ENCODE assay signal across 28 mouse cellular contexts in genomic region chr4:45640713-45641112, GRCm38 (mm10).
A peak's percentile ranks its signal among the peaks of the same experiment; 100 is the strongest.
DNase-seq lines count a peak whose midpoint lies in the region; ATAC-seq and TF ChIP-seq lines count a peak whose summit lies in the region.
"Had no signal": no experiment of that assay in that cellular context is flagged by ENCODE, and none has a peak within 500 bp of the region (broad histone marks: within the 10 kb centered on the region; RNA-seq: fewer than 3 reads in every experiment).

No protein-coding gene starts in this region.

- no peak overlapping the region for H3ac ChIP-seq in myocyte (ENCODE audit: control insufficient read depth, insufficient read length)

- H3K9me3 ChIP-seq in hindbrain, embryonic 15.5 days, result no peaks in the 10 kb centered on the region
- H3K9me3 ChIP-seq in hindbrain, embryonic 10.5 days, result peaks cover 8% of the 10 kb centered on the region; the same call in 1 of the 2 replicates
- no peaks in the 10 kb centered on the region for H3K9me3 ChIP-seq in midbrain, embryonic 16.5 days (replicated peaks; ENCODE audit: control insufficient read depth, low read length, poor library complexity, severe bottlenecking)
- no peaks in the 10 kb centered on the region; the same call in 1 of the 2 replicates for H3K9me3 ChIP-seq in midbrain, embryonic 11.5 days (ENCODE audit: control insufficient read depth, low read length)
- H3K9me3 ChIP-seq: forebrain, embryonic 15.5 days; liver, embryonic 12.5 days; midbrain, embryonic 13.5 days had no signal

- peaks cover 22% of the 10 kb centered on the region for H3K4me1 ChIP-seq in hindbrain, embryonic 15.5 days (replicated peaks)
- peaks cover 17% of the 10 kb centered on the region for H3K4me1 ChIP-seq in hindbrain, embryonic 10.5 days (replicated peaks)
- H3K4me1 ChIP-seq in midbrain, embryonic 16.5 days (ENCODE audit: control insufficient read depth, insufficient read depth, low read length), result peaks cover 17% of the 10 kb centered on the region
- H3K4me1 ChIP-seq in midbrain, embryonic 11.5 days (ENCODE audit: control insufficient read depth, insufficient read depth, low read length), result peaks cover 9% of the 10 kb centered on the region
- H3K4me1 ChIP-seq: heart, embryonic 12.5 days; liver, embryonic 12.5 days had no signal

- no peak overlapping the region for H3K4me2 ChIP-seq in hindbrain, embryonic 15.5 days
- H3K4me2 ChIP-seq in midbrain, embryonic 16.5 days (ENCODE audit: low read length), result no peak overlapping the region
- H3K4me2 ChIP-seq in midbrain, embryonic 11.5 days, result no peak overlapping the region
- H3K4me2 ChIP-seq in myocyte (ENCODE audit: low read depth), result peak overlapping the region; percentile 57
- H3K4me2 ChIP-seq: forebrain, embryonic 15.5 days; heart, embryonic 12.5 days; limb, embryonic 12.5 days; liver, embryonic 12.5 days; midbrain, embryonic 13.5 days had no signal

- peak overlapping the region; percentile 83; the same call in 1 of the 2 replicates for H3K27ac ChIP-seq in hindbrain, embryonic 15.5 days (replicated peaks)
- no peak overlapping the region for H3K27ac ChIP-seq in hindbrain, embryonic 10.5 days
- peak overlapping the region; percentile 87; the same call in 1 of the 2 replicates for H3K27ac ChIP-seq in midbrain, embryonic 16.5 days (ENCODE audit: low read length)
- H3K27ac ChIP-seq in midbrain, embryonic 11.5 days (ENCODE audit: low read depth, low read length), result no peak overlapping the region
- H3K27ac ChIP-seq: embryonic facial prominence, embryonic 10.5 days; limb, embryonic 12.5 days; liver, embryonic 12.5 days; midbrain, embryonic 13.5 days; stomach, postnatal 0 days had no signal

- H3K36me3 ChIP-seq in hindbrain, embryonic 15.5 days, result no peaks in the 10 kb centered on the region
- H3K36me3 ChIP-seq in hindbrain, embryonic 10.5 days, result no peaks in the 10 kb centered on the region
- no peaks in the 10 kb centered on the region for H3K36me3 ChIP-seq in midbrain, embryonic 16.5 days (ENCODE audit: control insufficient read depth, insufficient read depth, low read length)
- no peaks in the 10 kb centered on the region for H3K36me3 ChIP-seq in midbrain, embryonic 11.5 days (ENCODE audit: control insufficient read depth, insufficient read depth, low read length)
- no peaks in the 10 kb centered on the region for H3K36me3 ChIP-seq in myocyte (ENCODE audit: control insufficient read depth, insufficient read depth)
- H3K36me3 ChIP-seq: embryonic facial prominence, embryonic 10.5 days; forebrain, embryonic 15.5 days; heart, embryonic 12.5 days; limb, embryonic 12.5 days; liver, embryonic 12.5 days; midbrain, embryonic 13.5 days had no signal

- H3K4me3 ChIP-seq in hindbrain, embryonic 15.5 days, result no peak overlapping the region
- H3K4me3 ChIP-seq in hindbrain, embryonic 10.5 days, result no peak overlapping the region
- no peak overlapping the region for H3K4me3 ChIP-seq in midbrain, embryonic 16.5 days (ENCODE audit: low read depth, low read length)
- H3K4me3 ChIP-seq in midbrain, embryonic 11.5 days (ENCODE audit: low read depth, low read length), result no peak overlapping the region
- H3K4me3 ChIP-seq in myocyte, result no peak overlapping the region
- H3K4me3 ChIP-seq: embryonic facial prominence, embryonic 10.5 days; forebrain, embryonic 15.5 days; heart, embryonic 12.5 days; limb, embryonic 12.5 days; liver, embryonic 12.5 days; midbrain, embryonic 13.5 days had no signal

- no peaks in the 10 kb centered on the region for H3K27me3 ChIP-seq in hindbrain, embryonic 15.5 days
- no peaks in the 10 kb centered on the region for H3K27me3 ChIP-seq in hindbrain, embryonic 10.5 days (ENCODE audit: insufficient read depth, poor library complexity, severe bottlenecking)
- no peaks in the 10 kb centered on the region for H3K27me3 ChIP-seq in midbrain, embryonic 16.5 days (ENCODE audit: control insufficient read depth, insufficient read depth, low read depth, low read length)
- no peaks in the 10 kb centered on the region for H3K27me3 ChIP-seq in midbrain, embryonic 11.5 days (ENCODE audit: control insufficient read depth, insufficient read depth, low read length)
- peaks cover 5% of the 10 kb centered on the region for H3K27me3 ChIP-seq in myocyte (ENCODE audit: control insufficient read depth, insufficient read depth, insufficient read length)
- H3K27me3 ChIP-seq: forebrain, embryonic 15.5 days; heart, embryonic 12.5 days; liver, embryonic 12.5 days; midbrain, embryonic 13.5 days had no signal

- DNase-seq in hindbrain, embryonic 10.5 days (ENCODE audit: low spot score), result no peak
- DNase-seq in midbrain, embryonic 11.5 days (ENCODE audit: low spot score, missing footprints), result no peak
- DNase-seq in forelimb bud, embryonic 11.5 days (ENCODE audit: low read depth, low spot score), result peak; percentile 41
- no peak for DNase-seq in layer of hippocampus, adult 11-12 months (ENCODE audit: low spot score)
- DNase-seq in testis, postnatal 14 days (ENCODE audit: low spot score), result no peak
- DNase-seq: adrenal gland, postnatal 10 days; B cell, adult 2 months; cerebellum, adult 2 months; cerebellum, postnatal 25 days; gastrocnemius, postnatal 10 days; heart, adult 11 months; heart, postnatal 10 days; kidney, adult 8-10 months; kidney, postnatal 4 days; lung, adult 18-20 months; lung, postnatal 10 days; right cerebral cortex, postnatal 14 days had no signal

- H3K79me2 ChIP-seq in myocyte (ENCODE audit: control insufficient read depth, insufficient read depth), result no peaks in the 10 kb centered on the region

- TF ChIP-seq POLR2A in myocyte (IDR thresholded peaks at IDR 0.05; ENCODE audit: insufficient read length, low read depth), result no peak

- 71% methylated on average over 11 of the region's 11 CpGs for WGBS in hindbrain, embryonic 15.5 days
- WGBS in hindbrain, embryonic 10.5 days, result 83% methylated on average over 11 of the region's 11 CpGs
- 92% methylated on average over 11 of the region's 11 CpGs for WGBS in midbrain, embryonic 16.5 days
- 86% methylated on average over 11 of the region's 11 CpGs for WGBS in midbrain, embryonic 11.5 days

- no peak overlapping the region for H3K9ac ChIP-seq in hindbrain, embryonic 15.5 days
- no peak overlapping the region for H3K9ac ChIP-seq in midbrain, embryonic 16.5 days (ENCODE audit: low read depth, low read length)
- no peak overlapping the region for H3K9ac ChIP-seq in midbrain, embryonic 11.5 days (ENCODE audit: low read length)
- H3K9ac ChIP-seq: forebrain, embryonic 15.5 days; heart, embryonic 12.5 days; limb, embryonic 12.5 days; liver, embryonic 12.5 days; midbrain, embryonic 13.5 days had no signal

- ATAC-seq in hindbrain, embryonic 15.5 days (ENCODE audit: low FRiP score, low read depth), result no peak
- ATAC-seq in midbrain, embryonic 16.5 days, result no peak
- ATAC-seq in midbrain, embryonic 11.5 days (ENCODE audit: low FRiP score), result no peak
- ATAC-seq: activated CD4-positive, CD25-positive, alpha-beta regulatory T cell, adult 4 months; forebrain, embryonic 15.5 days; liver, embryonic 12.5 days; midbrain, embryonic 13.5 days had no signal

TF ChIP-seq in myocyte, 11 proteins besides CTCF, POLR2A, EP300 and RAD21:
- no peak for TF ChIP-seq USF1 (IDR thresholded peaks at IDR 0.05; ENCODE audit: low read depth)
- TF ChIP-seq E2F4 (IDR thresholded peaks at IDR 0.05; ENCODE audit: insufficient read depth), result no peak
- TF ChIP-seq MYOG (IDR thresholded peaks at IDR 0.05; ENCODE audit: control insufficient read depth in 1 of 3, insufficient read depth in 1 of 3, insufficient read length in 2 of 3, low read depth in 2 of 3), result no peak
- TF ChIP-seq MYOD1 (IDR thresholded peaks at IDR 0.05; ENCODE audit: control insufficient read depth in 1 of 3, insufficient read length in 2 of 3, low read depth in 2 of 3), result no peak
- TF ChIP-seq TCF12 (IDR thresholded peaks at IDR 0.05; ENCODE audit: insufficient read depth, poor library complexity, severe bottlenecking), result no peak
- no peak for TF ChIP-seq TCF3 (IDR thresholded peaks at IDR 0.05; ENCODE audit: insufficient read length, low read depth)
- no peak for TF ChIP-seq MAX (IDR thresholded peaks at IDR 0.05; ENCODE audit: low read depth)
- no peak for TF ChIP-seq SRF (IDR thresholded peaks at IDR 0.05; ENCODE audit: control insufficient read depth, insufficient read length, low read depth)
- TF ChIP-seq REST (IDR thresholded peaks at IDR 0.05; ENCODE audit: insufficient read depth, insufficient read length), result no peak
- TF ChIP-seq POLR2AphosphoS2 (IDR thresholded peaks at IDR 0.05; ENCODE audit: insufficient read length, low read depth), result no peak
- no peak for TF ChIP-seq CEBPB (IDR thresholded peaks at IDR 0.05; ENCODE audit: insufficient read depth, poor library complexity, severe bottlenecking)

Comparison
In these comparisons a context has a peak if more than half of its experiments do, and no peak if none do; other contexts are left out.
1. H3K27ac ChIP-seq: peak in hindbrain, embryonic 15.5 days (single experiment) and midbrain, embryonic 16.5 days (single experiment); none in hindbrain, embryonic 10.5 days (single experiment) and midbrain, embryonic 11.5 days (single experiment).